Mouse (Mus musculus): ENCODE results near the gene Fam186b.

GRCm38 (mm10) chr15:99295484-99295981 is at the start of gene Fam186b:
- TF ChIP-seq CTCF (IDR thresholded peaks at IDR 0.05; ENCODE audit: low read depth, low read length): no peak
- no peak for TF ChIP-seq POLR2A (IDR thresholded peaks at IDR 0.05; ENCODE audit: extremely low read depth, insufficient read depth, low read length)
